Mouse (Mus musculus) urinary bladder, adult 18-20 months (tissue): Measurements from ENCODE around the gene Pdzd2.
A peak's percentile ranks its signal among the peaks of the same experiment; 100 is the strongest.

ENCODE experiments used
- DNase-seq, 2 experiments: peaks; one replicate each; pipeline ENCODE4 v3.0.0; 2022; ENCODE audit warnings: low spot score in 2 of 2, mixed read lengths in 2 of 2

Pdzd2 gene

GRCm38 (mm10) chr15:12355261-12355660 is 384.5 kb downstream of the Pdzd2 start:
- DNase-seq = no peak

- no peak for DNase-seq
These were observed 385.4 kb downstream of the Pdzd2 start for GRCm38 (mm10) chr15:12354281-12354810.

GRCm38 (mm10) chr15:12351470-12351869 is 388.3 kb downstream of the Pdzd2 start:
- no peak for DNase-seq

GRCm38 (mm10) chr15:12349840-12350239 is 389.9 kb downstream of the Pdzd2 start:
- no peak for DNase-seq

DNA sequence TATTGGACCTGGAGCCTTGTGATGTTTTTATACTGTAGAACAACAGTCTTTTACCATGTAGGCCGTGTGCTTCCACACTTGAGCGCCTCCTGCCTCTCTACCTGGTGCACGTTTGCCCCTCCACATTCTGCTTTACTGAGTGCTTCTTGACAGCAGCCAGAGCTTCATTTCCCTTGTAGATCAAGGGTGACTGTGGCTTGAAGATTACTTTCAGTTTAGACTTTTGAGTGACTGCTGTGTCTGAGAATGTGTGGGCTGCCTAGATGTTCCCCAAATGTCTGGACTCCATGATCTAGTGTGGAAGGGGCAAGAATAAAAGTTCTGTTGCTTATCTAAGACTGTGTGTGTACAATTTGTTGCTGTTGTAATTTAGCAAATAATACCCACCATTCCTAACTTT is 390.8 kb downstream of the Pdzd2 start:
- DNase-seq = no peak

- DNase-seq = no peak
These were observed 392.8 kb downstream of the Pdzd2 start for GRCm38 (mm10) chr15:12346916-12347315.

- no peak for DNase-seq
These were observed 398.3 kb downstream of the Pdzd2 start for GRCm38 (mm10) chr15:12341401-12341758.

DNA sequence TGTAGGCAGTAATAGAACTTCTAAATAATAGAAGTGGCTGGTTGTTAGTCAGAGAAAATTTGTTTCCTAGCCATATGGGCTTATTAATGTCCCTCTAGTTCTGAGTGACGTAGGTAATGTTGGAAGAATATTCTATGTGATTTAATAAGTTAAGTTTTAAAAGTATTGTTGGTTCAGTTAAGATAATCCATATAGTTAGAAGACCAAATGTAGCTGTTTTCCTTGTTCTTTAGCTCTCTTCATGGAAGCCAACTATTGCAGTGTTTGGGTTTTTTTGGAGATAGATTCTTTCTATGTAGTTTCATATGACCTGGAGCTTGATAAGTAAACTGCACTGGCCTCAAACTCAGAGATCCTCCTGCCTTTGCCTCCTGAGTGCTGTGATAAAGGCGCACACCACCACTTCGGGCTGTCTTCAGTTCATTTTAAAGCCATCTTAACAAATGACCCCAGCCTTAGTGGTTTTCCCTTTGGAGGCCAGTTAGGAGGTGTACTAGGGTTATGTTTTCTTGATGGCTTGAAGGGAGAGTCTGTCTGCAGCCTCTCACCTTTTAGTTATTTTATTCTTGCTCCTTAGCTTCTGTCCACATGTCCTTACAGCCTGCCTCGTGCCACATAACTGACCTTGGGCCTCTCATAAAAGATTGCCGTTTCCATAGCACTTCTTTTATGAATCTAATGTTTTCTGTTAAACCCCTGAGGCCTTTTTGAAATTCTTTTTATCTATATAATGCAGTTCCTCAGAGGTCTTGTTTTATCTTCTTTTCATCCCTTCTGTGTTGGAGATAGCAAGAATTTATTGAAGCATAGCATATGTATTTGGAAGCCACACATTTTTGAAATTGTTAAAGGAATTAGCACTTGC is 399.0 kb downstream of the Pdzd2 start:
- DNase-seq = no peak

- DNase-seq = no peak
These were observed 402.0 kb downstream of the Pdzd2 start for GRCm38 (mm10) chr15:12337779-12338137.

DNA sequence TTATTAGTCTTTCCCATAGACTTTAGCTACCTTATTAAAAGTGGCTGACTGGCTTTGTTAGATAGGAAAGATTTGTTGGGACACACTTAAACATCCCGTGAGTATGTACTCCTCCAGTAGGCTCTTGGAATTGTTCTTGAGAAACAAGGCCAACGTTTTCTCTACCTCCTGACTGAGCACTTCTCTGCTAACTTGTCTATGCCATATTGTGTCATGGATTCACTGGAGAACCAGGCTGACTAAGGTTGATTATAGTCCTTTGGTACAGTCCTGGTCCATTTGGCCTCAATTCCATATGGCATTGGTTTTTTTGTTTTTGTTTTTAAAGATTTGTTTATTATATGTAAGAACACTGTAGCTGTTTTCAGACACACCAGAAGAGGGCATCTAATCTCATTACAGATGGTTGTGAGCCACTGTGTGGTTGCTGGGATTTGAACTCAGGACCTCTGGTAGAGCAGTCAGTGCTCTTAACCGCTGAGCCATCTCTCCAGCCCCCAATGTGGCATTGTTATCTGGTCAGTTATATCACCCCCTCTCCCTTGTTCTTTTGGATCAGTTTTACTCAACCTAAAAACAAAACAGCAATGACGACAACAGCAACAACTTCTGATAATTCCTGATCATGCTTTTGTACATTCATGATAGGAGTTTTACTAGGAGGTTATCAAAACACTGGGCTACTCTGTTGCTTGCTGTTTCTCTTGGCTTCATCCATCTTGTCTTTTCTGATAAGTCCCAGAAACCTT is 402.5 kb downstream of the Pdzd2 start:
- no peak for DNase-seq

DNA sequence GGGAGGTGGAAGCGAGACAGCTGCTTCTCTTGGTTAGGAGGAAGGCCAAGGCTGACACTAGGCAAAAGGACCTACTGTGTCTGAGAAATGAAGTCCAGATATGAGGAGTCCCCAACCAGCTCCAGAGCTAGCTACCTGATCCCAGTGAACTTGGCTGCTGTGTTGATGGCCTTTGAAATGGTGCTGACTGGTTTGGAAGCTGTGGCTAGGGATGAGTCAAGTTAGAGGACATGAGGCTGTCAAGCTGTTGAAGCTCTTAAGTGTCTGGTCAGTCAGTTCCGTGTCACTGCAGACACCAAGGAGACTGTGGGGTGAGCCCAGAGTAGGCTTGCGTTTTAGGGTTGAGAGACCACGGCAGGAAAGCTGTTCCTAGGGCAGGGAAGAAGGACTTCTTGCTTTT is 405.3 kb downstream of the Pdzd2 start:
- DNase-seq = no peak

GRCm38 (mm10) chr15:12331300-12331699 is 408.4 kb downstream of the Pdzd2 start:
- no peak for DNase-seq

DNA sequence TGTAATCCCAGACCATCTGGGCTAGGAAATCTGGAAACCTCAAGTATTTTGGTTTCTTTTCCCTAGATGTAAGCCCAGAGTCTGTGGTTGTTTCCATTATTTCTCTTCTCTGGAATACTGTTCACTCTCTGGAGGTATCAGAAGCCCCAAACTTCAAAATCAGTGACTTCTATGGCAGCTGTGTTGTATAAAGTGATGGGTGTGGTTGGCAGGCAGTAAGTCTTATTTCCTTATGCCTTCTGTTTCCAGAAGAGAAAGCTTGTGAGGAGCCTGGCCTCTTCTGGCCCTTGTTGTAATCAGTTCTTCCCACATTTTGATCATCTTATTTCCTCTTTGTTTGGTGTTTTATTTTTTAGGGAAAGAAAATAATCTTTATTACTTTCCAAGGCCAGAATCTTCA is 408.8 kb downstream of the Pdzd2 start:
- no peak for DNase-seq

GRCm38 (mm10) chr15:12330389-12330788 is 409.3 kb downstream of the Pdzd2 start:
- no peak for DNase-seq

DNA sequence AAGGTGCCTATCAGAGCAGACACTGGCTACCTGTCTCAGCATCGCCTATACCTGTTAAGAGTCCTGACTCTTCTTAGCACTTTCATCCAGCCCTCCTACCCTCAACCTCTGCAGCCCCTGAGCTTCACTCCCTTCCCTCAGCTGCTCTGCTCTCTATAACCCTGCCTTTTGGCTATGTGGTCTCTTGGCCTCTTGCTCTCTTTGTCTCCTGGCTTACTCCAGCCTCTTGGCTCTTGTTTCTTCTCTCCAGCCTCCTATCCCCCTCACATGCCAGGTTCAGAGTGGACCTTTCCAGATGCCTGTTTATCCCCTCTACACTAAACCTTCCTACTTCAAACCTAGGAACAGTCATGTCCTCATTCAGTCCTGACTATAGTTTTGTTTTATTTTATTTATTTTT is 415.4 kb downstream of the Pdzd2 start:
- DNase-seq = no peak

GRCm38 (mm10) chr15:12322676-12323402 is 416.9 kb downstream of the Pdzd2 start:
- DNase-seq = no peak

GRCm38 (mm10) chr15:12321788-12322621 is 417.7 kb downstream of the Pdzd2 start, which contains the start of gene 1810049J17Rik:
Gene 1810049J17Rik, minus strand, starts transcription at chr15:12321899.
- peak in 1 of 2 experiments; percentile 51 for DNase-seq

DNA sequence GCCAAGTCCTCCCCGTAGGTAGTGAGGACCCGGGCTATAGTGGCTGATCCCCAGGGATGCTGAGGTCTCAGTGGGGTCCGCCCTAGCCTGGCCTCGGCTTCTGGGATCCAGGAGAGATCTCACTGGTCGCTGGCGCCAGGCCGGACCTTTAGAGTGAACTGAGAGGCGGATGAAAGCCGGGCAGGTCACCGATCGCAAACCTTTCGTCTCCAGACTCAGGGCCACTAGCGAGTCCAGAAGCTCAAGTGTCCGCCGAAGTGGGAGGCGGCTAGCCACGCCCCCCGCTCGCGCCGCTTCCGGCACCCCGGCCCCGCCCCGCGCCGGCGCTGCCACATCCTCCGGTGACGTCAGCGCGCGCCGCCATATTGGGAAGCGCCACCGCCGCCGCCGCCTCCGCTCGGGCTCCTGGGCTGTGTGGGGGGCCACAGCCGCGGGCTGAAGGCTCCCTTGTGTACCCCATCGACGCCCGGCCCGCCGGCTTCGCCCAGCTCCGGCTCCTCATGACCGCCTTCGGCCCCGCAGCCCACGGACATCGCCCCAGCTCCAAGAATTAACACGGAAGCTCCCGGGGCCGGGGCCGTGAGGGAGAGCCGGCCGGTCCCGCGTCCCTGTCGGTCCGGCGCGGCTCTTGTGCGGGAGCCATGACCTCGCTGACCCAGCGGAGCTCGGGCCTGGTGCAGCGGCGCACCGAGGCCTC is 418.5 kb downstream of the Pdzd2 start, which contains the start of gene Golph3:
Golph3 (plus strand) TSS at position 360 of the 697 bp plus-strand sequence.
- peak; percentile 89 to 90 for DNase-seq

- DNase-seq = no peak
These were observed 419.2 kb downstream of the Pdzd2 start for GRCm38 (mm10) chr15:12320441-12321090.

DNA sequence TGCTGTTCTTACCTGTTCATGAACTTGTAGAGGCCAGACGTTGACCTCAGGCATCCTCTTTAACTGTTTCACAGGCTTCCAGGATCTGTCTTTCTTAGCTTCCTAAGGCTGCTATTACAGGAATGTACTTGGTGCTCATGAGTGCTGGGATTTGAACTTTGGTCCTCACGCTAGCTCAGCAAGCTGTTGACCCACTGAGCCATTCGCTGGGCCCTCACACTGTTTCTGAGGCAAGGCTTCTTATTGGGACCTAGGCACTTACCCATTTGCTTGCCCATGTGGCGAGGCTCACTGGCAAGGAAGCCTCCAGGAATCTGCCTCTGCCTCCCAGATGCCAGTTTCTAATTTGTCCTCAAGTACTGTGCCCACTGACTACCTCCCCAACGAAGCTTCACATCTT is 419.8 kb downstream of the Pdzd2 start:
- no peak for DNase-seq
